Mouse (Mus musculus) embryonic fibroblast, embryonic 13.5 days (primary cell): ENCODE measurements around the gene Cops6. TPM values are rescaled to one million over a fixed set of nuclear protein-coding genes. Genes with fewer than 3 reads are reported as not detected.

Experiments used
- H3K27ac ChIP-seq: 2 replicates; pipeline ENCODE4 v1.5.1; 2012; ENCODE audit warnings: low read length, control low read depth, inconsistent platforms; ENCODE audit not compliant: insufficient read depth
- H3K4me1 ChIP-seq: 2 replicates; pipeline ENCODE4 v1.6.1; 2011; ENCODE audit warnings: low read length; ENCODE audit not compliant: control insufficient read depth, insufficient read depth
- H3K4me3 ChIP-seq: 2 replicates; pipeline ENCODE4 v1.5.1; 2011; ENCODE audit warnings: mild to moderate bottlenecking, control low read depth, low read length; ENCODE audit not compliant: insufficient read depth
- CTCF ChIP-seq: IDR thresholded peaks from 2 replicates; pipeline ENCODE4 v1.5.1; 2011; ENCODE audit warnings: mild to moderate bottlenecking, control low read depth, low read length, moderate library complexity, borderline replicate concordance; ENCODE audit not compliant: insufficient read depth
- POLR2A ChIP-seq: IDR thresholded peaks from 2 replicates; pipeline ENCODE4 v1.6.1; 2011; ENCODE audit warnings: low read depth, mild to moderate bottlenecking, control low read depth, low read length, moderate library complexity
- polyA plus RNA-seq: library from polyadenylated mRNA; stranded (reverse); fragments of >200 nt; gene quantifications from 2 replicates; pipeline ENCODE4 v1.2.4, GENCODE M21; 2011; ENCODE audit warnings: low read depth; ENCODE audit not compliant: missing spikeins, insufficient read length

The Cops6 gene
- polyA plus RNA-seq: 162 and 184 TPM in 2 replicates

DNA sequence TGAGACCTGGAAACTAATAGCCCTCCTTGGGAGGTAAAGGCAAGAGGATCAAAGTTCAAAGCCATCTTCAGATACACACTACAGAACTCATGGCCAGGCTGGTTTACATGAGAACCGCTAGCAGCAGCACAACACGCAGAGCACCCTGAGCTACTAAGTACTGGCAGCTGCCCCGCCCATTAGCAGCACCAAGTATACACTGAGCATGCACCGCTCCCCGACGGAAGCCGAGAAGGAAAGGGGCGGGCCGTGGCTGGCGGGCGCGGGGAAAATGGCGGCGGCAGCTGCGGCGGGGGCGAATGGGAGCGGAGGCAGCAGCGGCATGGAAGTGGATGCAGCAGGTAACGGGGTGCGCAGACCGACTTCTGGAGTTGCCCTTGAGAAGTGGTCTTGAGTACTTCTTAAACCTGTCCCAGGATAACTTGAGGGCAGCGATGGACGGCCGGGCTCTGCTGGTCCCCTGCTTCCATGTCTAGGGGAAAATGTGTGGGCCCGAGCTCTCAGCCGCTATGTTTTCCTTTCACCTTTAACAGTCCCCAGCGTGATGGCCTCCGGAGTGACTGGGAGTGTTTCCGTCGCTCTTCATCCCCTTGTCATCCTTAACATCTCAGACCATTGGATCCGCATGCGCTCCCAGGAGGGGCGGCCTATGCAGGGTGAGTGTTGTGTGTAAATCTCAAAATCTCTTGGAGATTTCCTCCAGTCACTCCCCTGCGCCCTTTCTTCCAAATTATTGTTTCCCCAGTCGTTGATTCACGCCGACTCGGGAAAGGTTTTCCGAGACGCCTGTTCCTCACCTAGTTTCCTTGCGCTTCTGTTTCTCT is at the start of gene Cops6:
Cops6 (plus strand) TSS at position 230 of the 824 bp plus-strand sequence.
- peaks cover 8% of the 10 kb centered on the region; the same call in 1 of the 2 replicates for H3K4me1 ChIP-seq
- H3K27ac ChIP-seq: peak within 1 kb of the TSS; percentile 15
- peak within 1 kb of the TSS; percentile 84 for H3K4me3 ChIP-seq
- no peak for TF ChIP-seq CTCF
- TF ChIP-seq POLR2A: peak; percentile 89

DNA sequence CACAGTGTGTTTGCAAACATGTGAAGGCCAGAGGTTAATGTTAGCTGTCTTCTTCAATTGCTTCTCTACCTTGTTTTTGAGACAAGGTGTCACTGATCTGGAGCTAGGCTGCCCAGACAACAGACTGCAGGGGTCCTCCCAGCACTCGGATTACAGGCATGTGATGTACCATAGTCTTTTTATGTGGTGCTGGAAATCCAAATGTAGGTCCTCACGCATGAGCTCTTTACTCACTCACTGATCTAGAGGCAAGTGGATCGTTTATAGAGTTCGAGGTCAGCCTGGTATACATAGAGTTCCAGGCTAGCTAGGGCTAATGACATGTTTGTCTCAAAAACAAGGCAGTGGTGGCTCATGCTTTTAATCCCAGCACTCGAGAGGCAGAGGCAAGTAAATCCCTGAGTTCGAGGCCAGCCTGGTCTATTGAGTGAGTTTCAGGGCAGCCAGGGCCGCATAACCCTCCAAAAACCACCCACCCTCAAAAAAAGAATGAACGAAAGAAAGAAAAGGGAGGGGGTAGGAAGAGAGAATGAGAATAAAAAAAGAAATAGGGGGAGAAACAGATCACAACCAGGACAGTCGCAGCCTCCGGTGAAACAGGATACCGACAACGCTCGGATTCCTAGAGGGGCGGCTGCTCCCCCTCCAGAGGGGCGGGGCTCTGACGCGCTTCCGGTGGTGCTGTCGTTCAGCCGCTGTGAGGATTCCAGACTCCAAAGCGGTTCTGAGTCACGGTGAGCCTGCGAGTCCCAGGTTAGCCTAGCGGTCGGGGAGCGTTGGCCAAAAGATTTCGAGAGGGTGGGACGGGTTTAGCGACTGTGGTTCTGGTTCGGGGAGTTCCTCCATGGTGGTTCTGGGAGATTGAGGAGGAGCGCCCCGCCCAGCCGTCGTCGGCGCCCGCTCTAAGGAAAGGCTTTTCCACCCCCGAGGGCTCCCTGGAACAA is 44.3 kb upstream of the Cops6 start, which contains the start of gene Zscan21:
Zscan21 (plus strand) TSS at position 649 of the 944 bp plus-strand sequence.
- Histone ChIP-seq H3K27ac (peak within 1 kb of the TSS; percentile 85), H3K4me1 (no peaks in the 10 kb centered on the region), H3K4me3 (peak within 1 kb of the TSS; percentile 85)
- TF ChIP-seq POLR2A: peak; percentile 92
- TF ChIP-seq CTCF: no peak

DNA sequence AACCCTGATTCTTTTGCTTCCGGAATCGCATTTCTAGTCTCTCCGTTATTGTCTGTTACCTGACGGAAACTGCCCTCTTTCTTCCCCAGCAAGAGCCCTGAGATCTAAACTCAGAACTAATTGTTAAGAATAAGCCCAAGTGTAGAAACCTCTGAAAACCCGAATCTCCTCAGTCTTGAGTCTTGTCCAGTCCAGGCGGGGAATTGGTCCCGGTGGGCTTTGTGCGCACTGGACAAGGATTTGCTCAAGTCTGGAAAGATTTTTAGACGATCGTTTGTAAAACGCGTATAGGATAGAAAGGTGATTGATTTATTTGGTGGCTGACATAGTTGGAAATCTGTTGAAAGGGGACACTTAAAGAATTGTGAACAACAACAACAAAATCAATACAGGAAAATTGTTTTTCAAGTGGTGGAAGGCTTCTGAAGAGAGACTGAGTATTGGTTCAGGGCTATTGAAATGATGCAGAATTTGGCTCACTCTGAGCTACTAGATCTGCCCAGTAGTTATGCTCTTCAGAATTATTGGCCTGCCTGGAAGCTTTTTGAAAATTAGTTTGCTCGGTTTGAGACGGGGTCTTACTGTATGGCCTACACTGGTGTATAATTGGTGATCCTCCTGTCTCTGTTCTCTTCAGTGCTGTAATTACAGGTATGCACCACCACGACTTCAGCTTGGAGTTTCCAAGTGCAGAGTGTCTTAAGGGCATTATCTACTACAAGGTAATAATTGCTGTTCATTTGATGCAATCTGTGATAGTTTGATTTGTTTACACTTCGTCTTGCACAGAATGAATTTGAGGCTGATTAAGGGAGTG is 43.5 kb upstream of the Cops6 start:
- H3K4me1 ChIP-seq: no peaks in the 10 kb centered on the region
- no peak for TF ChIP-seq CTCF
- peak overlapping the region; percentile 85 for H3K27ac ChIP-seq
- peak overlapping the region; percentile 85 for H3K4me3 ChIP-seq

DNA sequence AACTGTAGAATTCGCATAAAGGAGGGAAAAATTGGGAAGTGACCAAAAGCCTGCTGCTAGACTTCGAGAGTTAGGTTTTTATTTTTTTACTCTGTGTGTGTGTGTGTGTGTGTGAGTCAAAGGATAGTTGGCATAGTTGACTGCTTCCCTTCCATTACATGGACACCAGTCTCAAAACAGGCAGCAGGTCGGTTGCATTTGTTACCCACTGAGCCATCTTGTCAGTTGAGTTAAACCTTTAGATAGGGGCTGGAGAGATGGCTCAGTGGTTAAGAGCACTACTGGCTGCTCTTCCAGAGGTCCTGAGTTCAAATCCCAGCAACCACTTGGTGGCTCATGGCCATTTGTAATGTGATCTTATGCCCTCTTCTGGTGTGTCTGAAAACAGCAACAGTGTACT is 42.8 kb upstream of the Cops6 start:
- Histone ChIP-seq H3K4me1 (no peaks in the 10 kb centered on the region), H3K27ac (peak overlapping the region; percentile 85), H3K4me3 (peak overlapping the region; percentile 85)
- no peak for TF ChIP-seq POLR2A
- TF ChIP-seq CTCF: no peak

DNA sequence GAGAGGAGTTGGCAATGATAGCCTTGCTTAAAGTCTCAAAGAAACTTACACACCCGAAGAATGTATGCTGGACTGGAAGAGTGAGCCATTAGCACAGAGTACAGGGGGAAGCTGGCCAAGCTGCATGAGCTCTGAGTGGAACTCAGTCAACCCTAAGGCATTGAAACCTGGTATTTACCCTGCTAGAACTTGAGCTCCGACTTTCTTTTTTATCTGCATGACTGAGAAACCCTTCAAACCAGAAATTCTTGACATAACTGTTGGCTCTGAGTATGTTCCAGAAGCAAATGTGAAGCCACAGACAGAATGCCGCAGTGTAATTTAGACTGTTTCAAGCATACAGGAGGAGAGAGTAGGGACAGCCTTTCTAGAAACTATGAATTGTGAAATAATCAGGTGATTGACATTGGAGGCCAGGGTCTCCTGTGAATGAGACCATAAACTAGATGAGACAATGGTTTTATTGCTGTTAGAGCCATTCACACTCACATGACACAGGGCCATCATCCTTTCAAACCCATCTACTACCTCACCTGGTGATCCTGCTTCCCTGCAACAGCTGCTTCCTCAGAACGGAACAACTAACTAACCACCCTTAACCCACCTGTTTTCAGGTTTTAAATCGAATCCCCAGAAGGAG is 28.3 kb upstream of the Cops6 start:
- no peaks in the 10 kb centered on the region for H3K4me1 ChIP-seq
- no peak for TF ChIP-seq CTCF
- TF ChIP-seq POLR2A: no peak
- no peak overlapping the region for H3K4me3 ChIP-seq
- no peak overlapping the region for H3K27ac ChIP-seq

DNA sequence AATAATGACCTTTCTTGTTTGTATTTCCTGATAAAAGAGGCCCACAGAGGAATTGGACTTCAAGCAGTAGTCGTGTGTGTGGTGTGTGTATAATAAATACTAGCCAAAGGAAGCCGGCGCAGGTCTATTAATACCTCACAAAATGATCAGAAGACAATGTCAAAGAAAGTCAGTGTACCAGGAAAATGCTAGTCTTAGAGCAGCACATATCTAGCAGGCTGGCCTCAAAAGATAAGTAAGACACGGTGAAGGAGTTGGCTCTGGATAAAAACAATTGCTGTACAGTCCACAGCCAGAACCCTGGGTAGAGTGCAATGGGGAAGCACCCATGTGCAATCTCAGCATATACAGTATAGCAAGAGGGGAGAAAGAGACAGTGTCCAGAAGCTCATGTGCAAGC is 23.6 kb upstream of the Cops6 start:
- no peak overlapping the region for H3K27ac ChIP-seq
- no peak overlapping the region for H3K4me3 ChIP-seq
- H3K4me1 ChIP-seq: no peaks in the 10 kb centered on the region
- no peak for TF ChIP-seq CTCF

DNA sequence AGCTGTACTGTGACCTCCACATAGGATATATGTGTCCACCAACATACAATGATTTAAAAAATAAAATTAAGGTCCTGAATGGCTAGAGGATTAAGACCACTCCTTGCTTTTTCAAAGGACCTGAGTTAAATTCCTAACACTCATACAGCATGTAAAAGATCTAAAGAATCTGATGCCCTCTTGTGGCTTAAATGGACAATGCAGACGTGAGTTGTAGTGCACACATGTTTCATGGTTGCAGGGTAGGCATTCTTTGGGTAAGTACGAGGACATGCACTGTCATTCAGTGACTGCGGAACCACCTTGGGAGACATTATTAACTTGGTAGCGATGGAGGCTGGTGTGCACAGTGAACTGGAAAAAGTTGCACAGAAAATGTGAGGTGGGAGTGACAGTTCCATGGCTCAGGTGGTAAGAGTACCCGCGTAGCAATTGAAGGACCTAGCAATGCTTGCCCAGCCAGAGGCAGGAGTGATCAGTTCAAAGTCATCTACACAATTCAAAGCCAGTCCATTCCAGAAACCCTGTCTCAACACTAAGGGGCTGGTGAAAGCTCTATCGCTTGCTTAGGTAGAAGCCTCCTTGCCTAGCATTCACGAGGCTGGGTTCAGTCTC is 22.8 kb upstream of the Cops6 start:
- H3K4me3 ChIP-seq: no peak overlapping the region
- H3K4me1 ChIP-seq: no peaks in the 10 kb centered on the region
- TF ChIP-seq POLR2A (no peak), CTCF (peak; percentile 19; the same call in 1 of the 2 replicates)
- no peak overlapping the region for H3K27ac ChIP-seq

DNA sequence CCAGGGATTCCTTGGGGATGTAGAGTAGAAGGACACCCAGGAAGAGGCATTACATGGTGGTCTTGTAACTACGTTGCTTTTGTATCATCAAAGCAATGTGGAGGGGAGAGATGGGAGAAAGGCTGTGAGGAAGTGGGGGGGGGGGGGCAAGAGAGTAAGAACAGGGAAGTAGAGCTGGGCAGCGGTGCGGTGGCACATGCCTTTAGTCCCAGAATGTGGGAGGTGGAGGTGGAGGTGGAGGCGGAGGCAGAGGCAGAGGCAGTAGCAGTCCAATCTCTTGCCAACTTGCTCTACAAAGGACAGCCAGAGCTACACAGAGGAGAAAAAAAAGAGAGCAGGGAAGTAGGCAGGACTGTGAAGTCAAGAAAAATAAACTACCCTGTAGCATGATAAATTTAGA is 22.3 kb upstream of the Cops6 start:
- Histone ChIP-seq H3K4me3 (no peak overlapping the region), H3K4me1 (no peaks in the 10 kb centered on the region), H3K27ac (no peak overlapping the region)
- TF ChIP-seq CTCF (no peak), POLR2A (no peak)
